Mouse (Mus musculus): ENCODE measurements at regions not wholly inside any gene's neighbourhood (a gene's known extent, or its start where the extent isn't known, plus 50 kb on each side); places are given as distances from the start of the nearest gene placed in this dataset.

GRCm38 (mm10) chr12:26842696-26843095, 373.7 kb downstream of the Cmpk2 start:
- H3K27me3 ChIP-seq, result no peaks in the 10 kb centered on the region
- no peak for ATAC-seq (ENCODE audit: low FRiP score)
- H3K27ac ChIP-seq, result no peak overlapping the region
- H3K9me3 ChIP-seq (replicated peaks), result no peaks in the 10 kb centered on the region
- no peak overlapping the region for H3K4me2 ChIP-seq (replicated peaks)
- H3K4me3 ChIP-seq, result no peak overlapping the region
- H3K36me3 ChIP-seq, result no peaks in the 10 kb centered on the region
- no peaks in the 10 kb centered on the region; the same call in 1 of the 2 replicates for H3K4me1 ChIP-seq
- H3K9ac ChIP-seq, result no peak overlapping the region
- WGBS, result 32% methylated on average over 5 of the region's 5 CpGs

GRCm38 (mm10) chr12:26821257-26821968, 352.4 kb downstream of the Cmpk2 start:
- Histone ChIP-seq H3K4me3 (no peak overlapping the region), H3K9ac (no peak overlapping the region), H3K9me3 (replicated peaks) (no peaks in the 10 kb centered on the region), H3K4me1 (peaks cover 16% of the 10 kb centered on the region), H3K27me3 (no peaks in the 10 kb centered on the region), H3K27ac (peak overlapping the region; percentile 70), H3K4me2 (replicated peaks) (no peak overlapping the region), H3K36me3 (no peaks in the 10 kb centered on the region)
- peak; percentile 92 for ATAC-seq (ENCODE audit: low FRiP score)
- 59% methylated on average over 3 of the region's 3 CpGs for WGBS

GRCm38 (mm10) chr12:26817866-26818265, 348.9 kb downstream of the Cmpk2 start:
- Histone ChIP-seq H3K36me3 (no peaks in the 10 kb centered on the region), H3K9ac (no peak overlapping the region), H3K4me1 (peaks cover 16% of the 10 kb centered on the region), H3K27me3 (no peaks in the 10 kb centered on the region), H3K4me3 (no peak overlapping the region), H3K27ac (no peak overlapping the region), H3K9me3 (replicated peaks) (no peaks in the 10 kb centered on the region), H3K4me2 (replicated peaks) (no peak overlapping the region)
- WGBS, result 81% methylated on average over 3 of the region's 3 CpGs
- no peak for ATAC-seq (ENCODE audit: low FRiP score)

GRCm38 (mm10) chr12:26815771-26816170, 346.8 kb downstream of the Cmpk2 start:
- H3K9me3 ChIP-seq (replicated peaks), result no peaks in the 10 kb centered on the region
- ATAC-seq (ENCODE audit: low FRiP score), result no peak
- no peaks in the 10 kb centered on the region for H3K27me3 ChIP-seq
- peaks cover 4% of the 10 kb centered on the region for H3K4me1 ChIP-seq
- H3K36me3 ChIP-seq, result no peaks in the 10 kb centered on the region
- no peak overlapping the region for H3K9ac ChIP-seq
- WGBS, result 77% methylated on average over 8 of the region's 8 CpGs
- no peak overlapping the region for H3K4me3 ChIP-seq
- H3K4me2 ChIP-seq (replicated peaks), result no peak overlapping the region
- H3K27ac ChIP-seq, result no peak overlapping the region

GRCm38 (mm10) chr12:26810565-26811177, 341.7 kb downstream of the Cmpk2 start:
- ATAC-seq (ENCODE audit: low FRiP score), result no peak
- WGBS, result 83% methylated on average over 5 of the region's 5 CpGs

GRCm38 (mm10) chr12:26809670-26810069, 340.7 kb downstream of the Cmpk2 start:
- ATAC-seq (ENCODE audit: low FRiP score), result no peak
- H3K9me3 ChIP-seq (replicated peaks), result no peaks in the 10 kb centered on the region
- no peaks in the 10 kb centered on the region for H3K27me3 ChIP-seq
- no peak overlapping the region for H3K27ac ChIP-seq
- no peak overlapping the region for H3K9ac ChIP-seq
- H3K4me3 ChIP-seq, result no peak overlapping the region
- no peak overlapping the region for H3K4me2 ChIP-seq (replicated peaks)
- peaks cover 7% of the 10 kb centered on the region for H3K4me1 ChIP-seq
- no peaks in the 10 kb centered on the region for H3K36me3 ChIP-seq
- WGBS, result 10% methylated on average over 4 of the region's 4 CpGs

More at GRCm38 (mm10) chr12:26810565-26811177, 341.7 kb downstream of the Cmpk2 start:
- H3K4me2 ChIP-seq (replicated peaks), result no peak overlapping the region
- H3K4me1 ChIP-seq, result peaks cover 7% of the 10 kb centered on the region
- H3K4me3 ChIP-seq, result no peak overlapping the region
- H3K27me3 ChIP-seq, result no peaks in the 10 kb centered on the region
- no peak overlapping the region for H3K9ac ChIP-seq
- H3K36me3 ChIP-seq, result no peaks in the 10 kb centered on the region
- H3K9me3 ChIP-seq (replicated peaks), result no peaks in the 10 kb centered on the region
- H3K27ac ChIP-seq, result no peak overlapping the region

- peak; percentile 96 for ATAC-seq (ENCODE audit: low FRiP score)
Measured at GRCm38 (mm10) chr12:26802542-26802941, 333.5 kb downstream of the Cmpk2 start.

GRCm38 (mm10) chr12:26799310-26799709, 330.3 kb downstream of the Cmpk2 start:
- Histone ChIP-seq H3K9me3 (replicated peaks) (no peaks in the 10 kb centered on the region), H3K4me1 (peaks cover 14% of the 10 kb centered on the region), H3K36me3 (no peaks in the 10 kb centered on the region), H3K27ac (peak overlapping the region; percentile 9; the same call in 1 of the 2 replicates), H3K27me3 (no peaks in the 10 kb centered on the region), H3K4me3 (no peak overlapping the region), H3K9ac (no peak overlapping the region), H3K4me2 (replicated peaks) (no peak overlapping the region)
- 63% methylated on average over 6 of the region's 6 CpGs for WGBS
- no peak for ATAC-seq (ENCODE audit: low FRiP score)

More at GRCm38 (mm10) chr12:26802542-26802941, 333.5 kb downstream of the Cmpk2 start:
- no peaks in the 10 kb centered on the region for H3K27me3 ChIP-seq
- no peaks in the 10 kb centered on the region for H3K36me3 ChIP-seq
- no peak overlapping the region for H3K4me3 ChIP-seq
- 0 out of 2 replicates have a peak, but pooled peaks cover 6% of the 10 kb centered on the region for H3K4me1 ChIP-seq
- 44% methylated on average over 5 of the region's 5 CpGs for WGBS
- no peak overlapping the region for H3K4me2 ChIP-seq (replicated peaks)
- no peak overlapping the region for H3K9ac ChIP-seq
- H3K9me3 ChIP-seq (replicated peaks), result no peaks in the 10 kb centered on the region
- peak overlapping the region; percentile 68 for H3K27ac ChIP-seq

- peak; percentile 68 for ATAC-seq (ENCODE audit: low FRiP score)
- H3K9me3 ChIP-seq (replicated peaks), result no peaks in the 10 kb centered on the region
- no peak overlapping the region for H3K4me2 ChIP-seq (replicated peaks)
- no peak overlapping the region for H3K4me3 ChIP-seq
- no peaks in the 10 kb centered on the region for H3K36me3 ChIP-seq
- peaks cover 14% of the 10 kb centered on the region for H3K4me1 ChIP-seq
- WGBS, result 35% methylated on average over 2 of the region's 2 CpGs
- no peak overlapping the region for H3K9ac ChIP-seq
- no peaks in the 10 kb centered on the region for H3K27me3 ChIP-seq
- H3K27ac ChIP-seq, result peak overlapping the region; percentile 67
Measured at GRCm38 (mm10) chr12:26796367-26796766, 327.4 kb downstream of the Cmpk2 start.

- Histone ChIP-seq H3K4me3 (no peak overlapping the region), H3K9ac (no peak overlapping the region), H3K27ac (no peak overlapping the region), H3K9me3 (replicated peaks) (no peaks in the 10 kb centered on the region), H3K4me1 (no peaks in the 10 kb centered on the region), H3K36me3 (no peaks in the 10 kb centered on the region), H3K27me3 (no peaks in the 10 kb centered on the region), H3K4me2 (replicated peaks) (no peak overlapping the region)
- no peak for ATAC-seq (ENCODE audit: low FRiP score)
- 87% methylated on average over 10 of the region's 10 CpGs for WGBS
Measured at GRCm38 (mm10) chr12:26789336-26789846, 320.4 kb downstream of the Cmpk2 start.

- ATAC-seq (ENCODE audit: low FRiP score), result no peak
- H3K4me3 ChIP-seq, result no peak overlapping the region
- H3K9me3 ChIP-seq (replicated peaks), result no peaks in the 10 kb centered on the region
- no peak overlapping the region for H3K4me2 ChIP-seq (replicated peaks)
- H3K36me3 ChIP-seq, result no peaks in the 10 kb centered on the region
- H3K27ac ChIP-seq, result no peak overlapping the region
- 90% methylated on average over 2 of the region's 2 CpGs for WGBS
- no peak overlapping the region for H3K9ac ChIP-seq
- peaks cover 5% of the 10 kb centered on the region; the same call in 1 of the 2 replicates for H3K4me1 ChIP-seq
- H3K27me3 ChIP-seq, result no peaks in the 10 kb centered on the region
Measured at GRCm38 (mm10) chr12:26785550-26785949, 316.5 kb downstream of the Cmpk2 start.

GRCm38 (mm10) chr12:26784426-26784825, 315.4 kb downstream of the Cmpk2 start:
- H3K27ac ChIP-seq, result no peak overlapping the region
- peaks cover 5% of the 10 kb centered on the region; the same call in 1 of the 2 replicates for H3K4me1 ChIP-seq
- no peak overlapping the region for H3K4me2 ChIP-seq (replicated peaks)
- WGBS, result 86% methylated on average over 3 of the region's 3 CpGs
- no peak for ATAC-seq (ENCODE audit: low FRiP score)
- no peaks in the 10 kb centered on the region for H3K27me3 ChIP-seq
- H3K9ac ChIP-seq, result no peak overlapping the region
- H3K4me3 ChIP-seq, result no peak overlapping the region
- H3K9me3 ChIP-seq (replicated peaks), result no peaks in the 10 kb centered on the region
- no peaks in the 10 kb centered on the region for H3K36me3 ChIP-seq

All from hindbrain, embryonic 12.5 days (tissue).